Mouse (Mus musculus): ENCODE results near the gene Kcna6. TPM values are rescaled to one million over a fixed set of nuclear protein-coding genes. Genes with fewer than 3 reads are reported as not detected.

The Kcna6 gene
- under 1 TPM; 0.15 to 0.28 TPM for total RNA-seq (2021)
- long read RNA-seq, experiment 1: 0 reads
- long read RNA-seq, experiment 2: 0 reads

GRCm38 (mm10) chr6:126740211-126741142 lies at the start of gene Kcna6:
Gene Kcna6 (minus strand): TSS chr6:126740674.
- peak within 1 kb of the TSS; percentile 62 for H3K4me3 ChIP-seq
- H3K27ac ChIP-seq: peak within 1 kb of the TSS; percentile 8; the same call in 1 of the 2 replicates
- DNase-seq: no peak
- no peak for TF ChIP-seq CTCF (IDR thresholded peaks at IDR 0.05)
- intact Hi-C loops (cut with DNase I): no loop called here

GRCm38 (mm10) chr6:126788863-126789262 lies 48.4 kb upstream of the Kcna6 start:
- H3K27ac ChIP-seq: no peak overlapping the region
- DNase-seq: no peak
- intact Hi-C loops (cut with DNase I): no loop called here
- TF ChIP-seq CTCF (IDR thresholded peaks at IDR 0.05): no peak
- H3K4me3 ChIP-seq: no peak overlapping the region

GRCm38 (mm10) chr6:126784206-126784605 lies 43.7 kb upstream of the Kcna6 start:
- Histone ChIP-seq H3K4me3 (no peak overlapping the region), H3K27ac (no peak overlapping the region)
- DNase-seq: no peak
- intact Hi-C loops (cut with DNase I): no loop called here
- no peak for TF ChIP-seq CTCF (IDR thresholded peaks at IDR 0.05)

- TF ChIP-seq CTCF (IDR thresholded peaks at IDR 0.05): no peak
- H3K27ac ChIP-seq: no peak overlapping the region
- intact Hi-C loops (cut with DNase I): no loop called here
- DNase-seq: no peak
- H3K4me3 ChIP-seq: no peak overlapping the region
Measured at GRCm38 (mm10) chr6:126783651-126784066, 43.2 kb upstream of the Kcna6 start.

- H3K27ac ChIP-seq: no peak overlapping the region
- intact Hi-C loops (cut with DNase I): no loop called here
Measured at GRCm38 (mm10) chr6:126783056-126783455, 42.6 kb upstream of the Kcna6 start.

GRCm38 (mm10) chr6:126777889-126778288 lies 37.4 kb upstream of the Kcna6 start:
- no peak for DNase-seq
- intact Hi-C loops (cut with DNase I): no loop called here
- no peak overlapping the region for H3K4me3 ChIP-seq
- no peak overlapping the region for H3K27ac ChIP-seq
- TF ChIP-seq CTCF (IDR thresholded peaks at IDR 0.05): no peak

More at GRCm38 (mm10) chr6:126783056-126783455, 42.6 kb upstream of the Kcna6 start:
- no peak overlapping the region for H3K4me3 ChIP-seq
- TF ChIP-seq CTCF (IDR thresholded peaks at IDR 0.05): no peak
- no peak for DNase-seq

GRCm38 (mm10) chr6:126773873-126774272 lies 33.4 kb upstream of the Kcna6 start:
- TF ChIP-seq CTCF (IDR thresholded peaks at IDR 0.05): no peak
- no peak overlapping the region for H3K27ac ChIP-seq
- H3K4me3 ChIP-seq: no peak overlapping the region
- no peak for DNase-seq
- intact Hi-C loops (cut with DNase I): no loop called here

- peak; percentile 33 for DNase-seq
Measured at GRCm38 (mm10) chr6:126772326-126772725, 31.9 kb upstream of the Kcna6 start.

GRCm38 (mm10) chr6:126770146-126770731 lies 29.8 kb upstream of the Kcna6 start:
- intact Hi-C loops (cut with DNase I): no loop called here
- Histone ChIP-seq H3K4me3 (no peak overlapping the region), H3K27ac (no peak overlapping the region)
- no peak for TF ChIP-seq CTCF (IDR thresholded peaks at IDR 0.05)
- DNase-seq: no peak

More at GRCm38 (mm10) chr6:126772326-126772725, 31.9 kb upstream of the Kcna6 start:
- H3K4me3 ChIP-seq: no peak overlapping the region
- no peak for TF ChIP-seq CTCF (IDR thresholded peaks at IDR 0.05)
- no peak overlapping the region for H3K27ac ChIP-seq
- intact Hi-C loops (cut with DNase I): no loop called here

GRCm38 (mm10) chr6:126768957-126769665 lies 28.6 kb upstream of the Kcna6 start:
- DNase-seq: no peak
- no peak for TF ChIP-seq CTCF (IDR thresholded peaks at IDR 0.05)

GRCm38 (mm10) chr6:126767610-126768532 lies 27.4 kb upstream of the Kcna6 start:
- no peak for DNase-seq
- no peak for TF ChIP-seq CTCF (IDR thresholded peaks at IDR 0.05)
- Histone ChIP-seq H3K27ac (no peak overlapping the region), H3K4me3 (no peak overlapping the region)
- intact Hi-C loops (cut with DNase I): no loop called here

More at GRCm38 (mm10) chr6:126768957-126769665, 28.6 kb upstream of the Kcna6 start:
- intact Hi-C loops (cut with DNase I): no loop called here
- Histone ChIP-seq H3K27ac (no peak overlapping the region), H3K4me3 (no peak overlapping the region)

GRCm38 (mm10) chr6:126766552-126766951 lies 26.1 kb upstream of the Kcna6 start:
- H3K27ac ChIP-seq: no peak overlapping the region
- intact Hi-C loops (cut with DNase I): no loop called here
- no peak overlapping the region for H3K4me3 ChIP-seq
- TF ChIP-seq CTCF (IDR thresholded peaks at IDR 0.05): no peak
- no peak for DNase-seq

Measured in gastrocnemius, adult 2 months (tissue).